Mouse (Mus musculus) liver, adult 2 months (tissue): Measurements from ENCODE around the gene Dgkb. TPM values are rescaled to one million over a fixed set of nuclear protein-coding genes. Genes with fewer than 3 reads are reported as not detected.

Experiments used
- DNase-seq: peaks from one replicate; pipeline ENCODE4 v3.0.0-alpha.2; 2011; ENCODE audit warnings: low read depth, low spot score; ENCODE audit errors: extremely low read depth
- H3K27ac ChIP-seq: fragments of 200-500 bp; replicated peaks from 2 replicates; pipeline ENCODE4 v1.5.1; 2012; ENCODE audit warnings: low read depth, mild to moderate bottlenecking, control low read depth, inconsistent platforms, low read length; ENCODE audit not compliant: insufficient read depth
- H3K27me3 ChIP-seq: fragments of 200-500 bp; 2 replicates; pipeline ENCODE4 v1.6.1; 2012; ENCODE audit warnings: mild to moderate bottlenecking, moderate library complexity, low read length, inconsistent platforms; ENCODE audit not compliant: control insufficient read depth, insufficient read depth
- H3K36me3 ChIP-seq: fragments of 200-500 bp; 2 replicates; pipeline ENCODE4 v1.6.1; 2012; ENCODE audit warnings: low read length, inconsistent platforms; ENCODE audit not compliant: control insufficient read depth, insufficient read depth
- H3K4me1 ChIP-seq: fragments of 200-500 bp; 2 replicates; pipeline ENCODE4 v1.6.1; 2011; ENCODE audit warnings: low read length; ENCODE audit not compliant: control insufficient read depth, insufficient read depth
- H3K4me3 ChIP-seq: fragments of 200-500 bp; 2 replicates; pipeline ENCODE4 v1.5.1; 2011; ENCODE audit warnings: low read depth, mild to moderate bottlenecking, control low read depth, low read length, moderate library complexity; ENCODE audit not compliant: insufficient read depth
- H3K79me2 ChIP-seq: fragments of 200-500 bp; 2 replicates; pipeline ENCODE4 v1.6.1; 2012; ENCODE audit warnings: inconsistent platforms, mild to moderate bottlenecking, low read length, moderate library complexity; ENCODE audit not compliant: control insufficient read depth, insufficient read depth
- H3K9ac ChIP-seq: fragments of 200-500 bp; 2 replicates; pipeline ENCODE4 v1.6.1; 2012; ENCODE audit warnings: low read depth, mild to moderate bottlenecking, control low read depth, inconsistent platforms, low read length
- CTCF ChIP-seq: fragments of 200-500 bp; IDR thresholded peaks from 2 replicates; pipeline ENCODE4 v1.5.1; 2011; ENCODE audit warnings: low read depth, low read length, control low read depth
- POLR2A ChIP-seq: fragments of 200-500 bp; IDR thresholded peaks from 2 replicates; pipeline ENCODE4 v1.6.1; 2011; ENCODE audit warnings: low read length, control low read depth; ENCODE audit not compliant: insufficient read depth; ENCODE audit errors: extremely low read depth
- WGBS: fragments of 180-500 bp; shearing (Covaris S2); methylation state at CpG from one replicate; pipeline ENCODE4 v1.1.7; 2018; 5-methylcytosine and 5-hydroxymethylcytosine counted together
- polyA plus RNA-seq: library from polyadenylated mRNA; depleted of rRNA; stranded (reverse); fragments of >200 nt; gene quantifications from 2 replicates; pipeline ENCODE4 v1.2.3, GENCODE M21; 2012
- total RNA-seq: library from RNA; depleted of rRNA; stranded (reverse); fragments of >200 nt; gene quantifications from 2 replicates; pipeline ENCODE4 v1.2.3, GENCODE M21; 2014

The Dgkb gene
- total and polyA plus RNA-seq, 2 experiments: under 0.01 to 0.04 TPM

DNA sequence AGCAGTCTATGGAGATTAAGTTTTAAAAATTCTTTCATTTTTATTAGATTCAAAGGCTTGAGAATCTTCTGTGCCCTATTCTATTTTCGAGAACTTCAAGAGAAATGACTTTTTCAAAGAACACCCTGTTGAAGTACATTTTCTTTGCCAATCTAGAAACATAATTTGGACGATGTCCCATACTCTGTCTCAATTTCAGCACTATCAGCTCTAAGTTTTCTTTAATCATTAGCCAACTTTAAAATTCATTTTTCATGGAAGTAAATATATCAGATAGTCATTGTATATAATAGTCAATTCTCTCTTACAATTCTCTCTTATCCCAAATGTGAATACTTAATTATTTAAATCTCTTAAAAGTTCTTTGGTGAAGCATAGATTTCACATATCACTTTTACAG lies 570.1 kb downstream of the Dgkb start:
- Histone ChIP-seq H3K4me1 (no peaks in the 10 kb centered on the region), H3K4me3 (no peak overlapping the region), H3K9ac (no peak overlapping the region), H3K27ac (no peak overlapping the region), H3K27me3 (no peaks in the 10 kb centered on the region), H3K79me2 (no peaks in the 10 kb centered on the region), H3K36me3 (no peaks in the 10 kb centered on the region)
- no peak for DNase-seq
- 62% methylated on average over 2 of the region's 2 CpGs for WGBS
- TF ChIP-seq POLR2A (no peak), CTCF (no peak)

GRCm38 (mm10) chr12:38388243-38388642 lies 570.7 kb downstream of the Dgkb start:
- Histone ChIP-seq H3K4me1 (no peaks in the 10 kb centered on the region), H3K79me2 (no peaks in the 10 kb centered on the region), H3K27ac (no peak overlapping the region), H3K9ac (no peak overlapping the region), H3K4me3 (no peak overlapping the region), H3K36me3 (no peaks in the 10 kb centered on the region), H3K27me3 (no peaks in the 10 kb centered on the region)
- no peak for TF ChIP-seq POLR2A
- no peak for TF ChIP-seq CTCF
- 74% methylated on average over 5 of the region's 5 CpGs for WGBS
- no peak for DNase-seq

- 57% methylated on average over 14 of the region's 14 CpGs for WGBS
- no peak for DNase-seq
- TF ChIP-seq POLR2A: no peak
- TF ChIP-seq CTCF: no peak
- H3K9ac ChIP-seq: no peak overlapping the region
- H3K27ac ChIP-seq: no peak overlapping the region
- no peak overlapping the region for H3K4me3 ChIP-seq
- no peaks in the 10 kb centered on the region for H3K36me3 ChIP-seq
- no peaks in the 10 kb centered on the region for H3K4me1 ChIP-seq
- H3K27me3 ChIP-seq: no peaks in the 10 kb centered on the region
- H3K79me2 ChIP-seq: no peaks in the 10 kb centered on the region
Measured at GRCm38 (mm10) chr12:38397754-38398312, 580.3 kb downstream of the Dgkb start.

- 77% methylated on average over 4 of the region's 4 CpGs for WGBS
- no peak overlapping the region for H3K9ac ChIP-seq
- H3K79me2 ChIP-seq: no peaks in the 10 kb centered on the region
- H3K4me1 ChIP-seq: no peaks in the 10 kb centered on the region
- no peak overlapping the region for H3K27ac ChIP-seq
- H3K4me3 ChIP-seq: no peak overlapping the region
- TF ChIP-seq CTCF: no peak
- no peak for TF ChIP-seq POLR2A
- DNase-seq: no peak
- H3K27me3 ChIP-seq: no peaks in the 10 kb centered on the region
- no peaks in the 10 kb centered on the region for H3K36me3 ChIP-seq
Measured at GRCm38 (mm10) chr12:38400089-38400488, 582.6 kb downstream of the Dgkb start.

GRCm38 (mm10) chr12:38435364-38436130 lies 618.0 kb downstream of the Dgkb start:
- Histone ChIP-seq H3K4me3 (no peak overlapping the region), H3K9ac (no peak overlapping the region), H3K36me3 (no peaks in the 10 kb centered on the region), H3K27me3 (no peaks in the 10 kb centered on the region), H3K27ac (no peak overlapping the region), H3K4me1 (no peaks in the 10 kb centered on the region), H3K79me2 (no peaks in the 10 kb centered on the region)
- WGBS: 68% methylated on average over 10 of the region's 10 CpGs
- no peak for TF ChIP-seq CTCF
- no peak for TF ChIP-seq POLR2A
- no peak for DNase-seq

DNA sequence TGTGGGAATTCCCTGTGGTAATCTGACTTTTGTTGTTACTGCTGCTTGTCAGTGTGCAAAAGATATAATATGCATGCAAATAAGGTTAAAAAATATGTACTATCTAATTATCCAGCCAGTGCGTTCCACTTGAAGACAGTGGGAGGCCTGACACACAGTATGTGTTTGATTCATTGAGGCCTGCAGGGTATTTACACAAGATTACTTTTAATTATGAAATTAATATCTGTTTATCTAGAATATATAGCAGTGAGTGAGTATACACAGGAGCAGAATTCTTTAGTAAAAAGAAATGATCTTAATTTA lies 618.6 kb downstream of the Dgkb start:
- Histone ChIP-seq H3K79me2 (no peaks in the 10 kb centered on the region), H3K4me1 (no peaks in the 10 kb centered on the region)
- WGBS: 86% methylated on average over 1 of the region's 1 CpGs

More for the DNA sequence above, 618.6 kb downstream of the Dgkb start:
- H3K9ac ChIP-seq: no peak overlapping the region
- H3K27me3 ChIP-seq: no peaks in the 10 kb centered on the region
- no peaks in the 10 kb centered on the region for H3K36me3 ChIP-seq
- TF ChIP-seq POLR2A: no peak
- no peak for TF ChIP-seq CTCF
- H3K27ac ChIP-seq: no peak overlapping the region
- no peak for DNase-seq
- no peak overlapping the region for H3K4me3 ChIP-seq
